Mouse (Mus musculus) midbrain, postnatal 0 days (tissue): Measurements from ENCODE around the gene Ackr2. TPM values are rescaled to one million over a fixed set of nuclear protein-coding genes. Genes with fewer than 3 reads are reported as not detected.

Experiments
- ATAC-seq: fragments of 200-750 bp; cut with Nextera tagmentation; 2 replicates; pipeline ENCODE4 v1.8.0; 2017; ENCODE audit warnings: moderate number of reproducible peaks, mild to moderate bottlenecking, moderate TSS enrichment, moderate library complexity; ENCODE audit not compliant: low FRiP score
- DNase-seq: peaks from one replicate; pipeline ENCODE4 v3.0.0-alpha.2; 2015; ENCODE audit warnings: low spot score
- H3K27ac ChIP-seq: fragments of 300-500 bp; sonication (generic); 2 replicates; pipeline ENCODE4 v1.5.1; 2014; ENCODE audit warnings: low read depth, mild to moderate bottlenecking, low read length, mixed read lengths
- H3K27me3 ChIP-seq: fragments of 300-500 bp; sonication (generic); 2 replicates; pipeline ENCODE4 v1.6.1; 2014; ENCODE audit warnings: low read length, control low read depth, mixed read lengths; ENCODE audit not compliant: insufficient read depth
- H3K36me3 ChIP-seq: fragments of 300-500 bp; sonication (generic); 2 replicates; pipeline ENCODE4 v1.6.1; 2014; ENCODE audit warnings: low read length, control low read depth, mixed read lengths; ENCODE audit not compliant: insufficient read depth
- H3K4me1 ChIP-seq: fragments of 300-500 bp; sonication (generic); 2 replicates; pipeline ENCODE4 v1.6.1; 2014; ENCODE audit warnings: mild to moderate bottlenecking, control low read depth, antibody characterized with exemption, low read length, mixed read lengths; ENCODE audit not compliant: insufficient read depth
- H3K4me2 ChIP-seq: fragments of 300-500 bp; sonication (generic); 2 replicates; pipeline ENCODE4 v1.6.1; 2014; ENCODE audit warnings: low read depth, mild to moderate bottlenecking, low read length, mixed read lengths; ENCODE audit not compliant: poor library complexity, severe bottlenecking
- H3K4me3 ChIP-seq: fragments of 300-500 bp; sonication (generic); 2 replicates; pipeline ENCODE4 v1.5.1; 2014; ENCODE audit warnings: low read depth, mild to moderate bottlenecking, low read length, moderate library complexity
- H3K9ac ChIP-seq: fragments of 300-500 bp; sonication (generic); replicated peaks from 2 replicates; pipeline ENCODE4 v1.6.1; 2014; ENCODE audit warnings: mild to moderate bottlenecking, low read length, moderate library complexity, mixed read lengths; ENCODE audit not compliant: poor library complexity, severe bottlenecking
- H3K9me3 ChIP-seq: fragments of 300-500 bp; sonication (generic); 2 replicates; pipeline ENCODE4 v1.6.1; 2016; ENCODE audit warnings: low read length, control low read depth
- CTCF ChIP-seq: IDR thresholded peaks from 2 replicates; pipeline ENCODE4 v1.5.1; 2016; ENCODE audit warnings: antibody characterized with exemption, mild to moderate bottlenecking
- WGBS: fragments of 180-500 bp; shearing (Covaris S2); extraction: QIAGEN DNeasy Blood & Tissue Kit; methylation state at CpG from one replicate; pipeline ENCODE4 v1.1.7; 2014; 5-methylcytosine and 5-hydroxymethylcytosine counted together
- polyA plus RNA-seq: library from polyadenylated mRNA; unstranded; fragments of >200 nt; fragmentation: Nextera tagmentation; extraction: Ambion mirVana; gene quantifications from 2 replicates; pipeline ENCODE4 v1.2.1, GENCODE M21; 2015
- total RNA-seq: library from RNA; depleted of rRNA; stranded (reverse); fragments of >200 nt; gene quantifications from 2 replicates; pipeline ENCODE4 v1.2.3, GENCODE M21; 2014

Gene Ackr2
- total and polyA plus RNA-seq, 2 experiments from 2014 or later, result 0.78 to 3.0 TPM

DNA sequence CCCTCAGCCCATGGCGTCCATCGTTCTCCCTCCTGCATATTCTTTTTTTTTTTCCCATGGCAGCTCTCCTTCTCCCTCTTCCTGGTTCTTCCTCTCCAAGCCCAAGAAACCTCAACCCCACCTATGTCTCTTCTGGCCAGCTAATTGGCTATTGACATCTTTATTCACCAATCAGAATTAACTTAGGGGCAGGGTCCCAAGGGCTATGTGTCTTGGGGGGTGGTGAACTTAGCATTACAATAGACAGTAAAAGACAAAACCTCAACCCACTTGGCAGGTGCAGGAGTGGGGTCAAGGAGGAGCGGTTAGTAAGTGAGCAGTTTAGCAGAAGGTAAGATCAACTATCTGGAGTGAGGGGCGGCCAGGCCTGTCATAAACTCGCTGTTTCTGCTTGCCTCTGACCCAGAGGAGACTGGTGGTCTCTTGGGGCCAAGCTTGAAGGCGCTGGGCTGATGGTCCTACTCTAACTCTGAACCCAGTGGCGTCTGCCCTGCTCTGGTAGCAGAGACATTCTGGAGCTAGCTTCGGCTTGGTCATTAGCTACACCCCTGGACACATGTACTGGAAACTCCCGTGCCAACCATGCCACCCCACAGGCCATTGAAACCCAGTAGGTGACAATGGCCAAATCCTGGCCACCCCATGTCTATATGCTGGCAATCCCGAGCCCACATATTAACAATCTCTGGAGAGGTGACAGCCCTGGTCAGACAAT is 9.4 kb downstream of the Ackr2 start:
- ATAC-seq, result no peak
- H3K27me3 ChIP-seq, result no peaks in the 10 kb centered on the region
- H3K9ac ChIP-seq, result no peak overlapping the region
- H3K27ac ChIP-seq, result no peak overlapping the region
- DNase-seq, result no peak
- no peak overlapping the region for H3K4me3 ChIP-seq
- no peaks in the 10 kb centered on the region for H3K4me1 ChIP-seq
- no peak for TF ChIP-seq CTCF
- 76% methylated on average over 10 of the region's 10 CpGs for WGBS
- no peak overlapping the region for H3K4me2 ChIP-seq
- H3K9me3 ChIP-seq, result no peaks in the 10 kb centered on the region
- H3K36me3 ChIP-seq, result no peaks in the 10 kb centered on the region

DNA sequence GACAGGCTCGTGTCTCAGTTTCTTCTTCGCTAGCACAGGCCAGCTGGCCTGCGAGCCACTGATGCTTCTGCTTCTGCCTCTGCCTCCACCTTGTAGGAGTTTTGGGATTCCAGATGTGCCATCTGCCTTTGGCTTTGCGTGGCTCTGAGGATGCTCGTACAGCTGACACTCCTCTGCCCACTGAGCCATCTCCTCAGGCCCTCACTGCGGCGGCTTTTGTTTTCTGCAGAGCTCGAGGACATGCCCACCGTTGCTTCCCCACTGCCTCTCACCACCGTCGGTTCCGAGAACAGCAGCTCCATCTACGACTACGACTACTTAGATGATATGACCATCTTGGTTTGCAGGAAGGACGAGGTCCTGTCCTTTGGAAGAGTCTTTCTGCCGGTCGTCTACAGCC is 10.2 kb downstream of the Ackr2 start:
- no peak overlapping the region for H3K4me3 ChIP-seq

DNA sequence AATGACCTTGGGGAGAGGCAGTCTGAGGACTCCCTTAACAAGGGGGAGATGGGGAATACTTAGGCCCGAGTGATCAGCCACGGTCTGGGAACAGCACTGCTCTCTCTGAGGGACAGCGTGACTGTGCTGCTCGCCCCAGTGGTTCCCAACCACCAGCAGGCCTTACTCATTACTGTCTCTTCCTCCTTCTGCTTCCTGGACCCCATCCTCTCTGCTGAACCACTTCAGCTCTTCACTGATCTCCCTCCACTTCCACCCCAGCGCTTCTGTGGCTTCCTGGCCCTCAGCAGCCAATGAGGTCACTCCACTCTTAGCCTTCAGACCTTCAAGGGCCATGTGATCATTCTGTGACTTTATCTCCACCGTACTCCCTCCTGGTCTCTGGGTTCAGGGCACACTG is 11.5 kb downstream of the Ackr2 start:
- WGBS, result 84% methylated on average over 6 of the region's 6 CpGs
- no peak overlapping the region for H3K9ac ChIP-seq
- no peak overlapping the region for H3K4me2 ChIP-seq
- no peak overlapping the region for H3K27ac ChIP-seq
- DNase-seq (no peak), ATAC-seq (no peak)
- no peaks in the 10 kb centered on the region for H3K9me3 ChIP-seq
- H3K36me3 ChIP-seq, result no peaks in the 10 kb centered on the region
- H3K27me3 ChIP-seq, result no peaks in the 10 kb centered on the region
- no peak overlapping the region for H3K4me3 ChIP-seq
- H3K4me1 ChIP-seq, result no peaks in the 10 kb centered on the region
- no peak for TF ChIP-seq CTCF

More for the DNA sequence above, 10.2 kb downstream of the Ackr2 start:
- H3K27me3 ChIP-seq, result no peaks in the 10 kb centered on the region
- H3K27ac ChIP-seq, result no peak overlapping the region
- no peaks in the 10 kb centered on the region for H3K9me3 ChIP-seq
- whole genome bisulfite sequencing, result 92% methylated on average over 17 of the region's 17 CpGs
- H3K4me2 ChIP-seq, result no peak overlapping the region
- ATAC-seq, result no peak
- H3K36me3 ChIP-seq, result no peaks in the 10 kb centered on the region
- DNase-seq, result no peak
- no peak for TF ChIP-seq CTCF
- H3K4me1 ChIP-seq, result no peaks in the 10 kb centered on the region
- H3K9ac ChIP-seq, result no peak overlapping the region

DNA sequence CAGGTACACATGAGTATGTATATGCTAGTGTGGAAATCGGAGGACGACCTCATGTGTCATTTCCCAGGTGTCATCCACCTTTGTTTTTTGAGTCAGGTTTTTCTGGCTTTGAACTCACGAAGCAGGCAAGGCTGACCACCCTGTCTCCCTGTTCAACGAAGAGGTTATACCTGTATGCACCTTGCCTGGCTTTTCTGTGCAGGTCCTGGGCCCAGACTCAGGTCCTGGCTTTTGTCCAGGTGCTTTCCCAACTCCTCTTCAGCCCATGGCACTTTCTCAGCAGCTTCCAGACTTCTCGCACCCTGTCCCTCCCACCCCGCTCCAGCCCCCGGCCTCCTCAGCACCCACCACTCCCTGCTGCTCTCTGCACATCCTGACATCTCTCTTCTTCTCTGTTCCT is 13.0 kb downstream of the Ackr2 start:
- Histone ChIP-seq H3K9me3 (no peaks in the 10 kb centered on the region), H3K4me2 (no peak overlapping the region), H3K9ac (no peak overlapping the region), H3K27ac (no peak overlapping the region), H3K4me1 (no peaks in the 10 kb centered on the region), H3K4me3 (no peak overlapping the region), H3K36me3 (no peaks in the 10 kb centered on the region), H3K27me3 (no peaks in the 10 kb centered on the region)
- WGBS, result 89% methylated on average over 7 of the region's 7 CpGs
- DNase-seq, result no peak
- no peak for ATAC-seq
- TF ChIP-seq CTCF, result no peak

DNA sequence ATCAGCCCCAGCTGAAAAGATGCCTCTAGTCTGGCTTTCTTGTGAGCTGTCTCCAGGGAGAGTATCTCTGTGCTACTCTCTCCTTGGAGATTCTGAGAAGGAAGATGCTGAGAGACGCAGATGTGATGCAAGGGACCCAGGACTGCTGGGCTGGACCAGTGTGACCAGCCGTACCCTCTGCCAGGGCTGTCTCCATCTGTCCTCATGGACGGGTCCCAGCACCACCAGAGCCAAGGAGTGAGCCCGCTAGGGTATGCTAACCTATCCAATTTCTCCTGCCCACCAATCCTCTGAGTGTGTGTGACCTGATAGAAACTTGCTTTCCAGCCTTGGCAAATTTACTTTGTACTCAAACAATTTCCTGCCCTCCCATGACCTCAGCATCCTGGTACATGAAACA is 14.6 kb downstream of the Ackr2 start:
- Histone ChIP-seq H3K4me3 (no peak overlapping the region), H3K9me3 (no peaks in the 10 kb centered on the region)
- WGBS, result 80% methylated on average over 4 of the region's 4 CpGs

DNA sequence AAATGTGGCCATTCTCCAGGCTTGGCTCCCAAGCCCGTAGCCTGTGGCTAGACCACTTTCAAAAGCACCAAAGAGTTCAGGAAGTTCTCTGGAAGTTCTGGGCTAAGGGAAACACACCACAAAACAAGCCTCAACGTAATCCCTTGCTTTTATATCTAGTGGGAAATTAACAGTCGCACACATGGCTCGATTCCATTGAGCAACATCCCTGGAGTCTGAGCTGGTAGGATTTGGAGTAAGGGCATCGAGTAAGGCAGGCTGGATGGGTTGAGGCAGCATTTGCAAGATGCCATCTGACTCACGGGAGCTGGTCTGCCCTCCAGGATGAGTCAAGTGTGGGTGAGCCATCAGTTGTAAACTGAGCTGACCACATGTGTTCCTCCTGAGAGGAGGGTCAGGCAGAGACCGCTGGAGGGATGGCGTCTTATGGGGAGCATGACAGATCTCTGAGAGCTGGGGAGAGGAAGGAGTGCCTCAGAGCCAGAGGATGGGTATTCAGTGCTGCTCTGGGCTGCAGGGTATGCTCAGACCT is 16.1 kb downstream of the Ackr2 start:
- no peaks in the 10 kb centered on the region for H3K9me3 ChIP-seq
- 93% methylated on average over 8 of the region's 8 CpGs for WGBS
- H3K4me3 ChIP-seq, result no peak overlapping the region
- DNase-seq, result no peak
- no peaks in the 10 kb centered on the region for H3K4me1 ChIP-seq
- H3K27me3 ChIP-seq, result no peaks in the 10 kb centered on the region
- no peak overlapping the region for H3K4me2 ChIP-seq
- no peak overlapping the region for H3K27ac ChIP-seq
- no peak overlapping the region for H3K9ac ChIP-seq
- TF ChIP-seq CTCF, result no peak
- no peak for ATAC-seq
- no peaks in the 10 kb centered on the region for H3K36me3 ChIP-seq

More for the DNA sequence above, 14.6 kb downstream of the Ackr2 start:
- Histone ChIP-seq H3K27me3 (no peaks in the 10 kb centered on the region), H3K36me3 (no peaks in the 10 kb centered on the region), H3K9ac (no peak overlapping the region), H3K4me2 (no peak overlapping the region), H3K4me1 (no peaks in the 10 kb centered on the region), H3K27ac (no peak overlapping the region)
- no peak for ATAC-seq
- no peak for DNase-seq
- TF ChIP-seq CTCF, result no peak
